Mouse (Mus musculus): ENCODE results near the gene Gpx4. TPM values are rescaled to one million over a fixed set of nuclear protein-coding genes. Genes with fewer than 3 reads are reported as not detected.
A peak's percentile ranks its signal among the peaks of the same experiment; 100 is the strongest.

The Gpx4 gene
- polyA plus RNA-seq, 1 experiment from 2014 or later, result 432 TPM

- Histone ChIP-seq H3K36me3 (peaks cover 33% of the 10 kb centered on the region), H3K4me3 (no peak overlapping the region), H3K9ac (no peak overlapping the region), H3K27me3 (no peaks in the 10 kb centered on the region), H3K9me3 (no peaks in the 10 kb centered on the region), H3K4me1 (peaks cover 12% of the 10 kb centered on the region), H3K27ac (no peak overlapping the region), H3K4me2 (no peak overlapping the region)
- no peak for ATAC-seq (ENCODE audit: insufficient number of reproducible peaks, low FRiP score, low TSS enrichment, low read depth)
- 91% methylated on average over 6 of the region's 7 CpGs for WGBS
These were observed 22.3 kb downstream of the Gpx4 start for GRCm38 (mm10) chr10:80069251-80069650.

GRCm38 (mm10) chr10:80069948-80070450 lies 23.0 kb downstream of the Gpx4 start:
- Histone ChIP-seq H3K27ac (no peak overlapping the region), H3K36me3 (peaks cover 26% of the 10 kb centered on the region), H3K4me3 (no peak overlapping the region), H3K9me3 (no peaks in the 10 kb centered on the region), H3K4me2 (no peak overlapping the region), H3K9ac (no peak overlapping the region), H3K4me1 (peaks cover 19% of the 10 kb centered on the region), H3K27me3 (no peaks in the 10 kb centered on the region)
- WGBS, result 98% methylated on average over 4 of the region's 4 CpGs
- ATAC-seq (ENCODE audit: insufficient number of reproducible peaks, low FRiP score, low TSS enrichment, low read depth), result no peak

- Histone ChIP-seq H3K9ac (no peak overlapping the region), H3K4me3 (no peak overlapping the region), H3K4me1 (peaks cover 26% of the 10 kb centered on the region), H3K27me3 (no peaks in the 10 kb centered on the region), H3K27ac (peak overlapping the region; percentile 78), H3K9me3 (no peaks in the 10 kb centered on the region), H3K4me2 (no peak overlapping the region), H3K36me3 (peaks cover 22% of the 10 kb centered on the region)
- ATAC-seq (ENCODE audit: insufficient number of reproducible peaks, low FRiP score, low TSS enrichment, low read depth), result peak; percentile 62; the same call in 1 of the 2 replicates
- 44% methylated on average over 9 of the region's 9 CpGs for WGBS
These were observed 24.0 kb downstream of the Gpx4 start for GRCm38 (mm10) chr10:80070837-80071515.

GRCm38 (mm10) chr10:80071516-80071900 lies 24.5 kb downstream of the Gpx4 start:
- 63% methylated on average over 3 of the region's 3 CpGs for WGBS
- Histone ChIP-seq H3K4me1 (peaks cover 26% of the 10 kb centered on the region), H3K4me3 (no peak overlapping the region), H3K9me3 (no peaks in the 10 kb centered on the region), H3K27me3 (no peaks in the 10 kb centered on the region), H3K4me2 (no peak overlapping the region), H3K9ac (no peak overlapping the region), H3K36me3 (peaks cover 18% of the 10 kb centered on the region), H3K27ac (peak overlapping the region; percentile 78)
- ATAC-seq (ENCODE audit: insufficient number of reproducible peaks, low FRiP score, low TSS enrichment, low read depth), result no peak

GRCm38 (mm10) chr10:80072623-80073489 lies 25.9 kb downstream of the Gpx4 start:
- ATAC-seq (ENCODE audit: insufficient number of reproducible peaks, low FRiP score, low TSS enrichment, low read depth), result no peak
- H3K4me2 ChIP-seq, result no peak overlapping the region
- peaks cover 18% of the 10 kb centered on the region for H3K36me3 ChIP-seq
- no peak overlapping the region for H3K4me3 ChIP-seq
- no peaks in the 10 kb centered on the region for H3K9me3 ChIP-seq
- H3K4me1 ChIP-seq, result peaks cover 26% of the 10 kb centered on the region
- peak overlapping the region; percentile 29; the same call in 1 of the 2 replicates for H3K27ac ChIP-seq
- H3K27me3 ChIP-seq, result no peaks in the 10 kb centered on the region
- H3K9ac ChIP-seq, result no peak overlapping the region
- 79% methylated on average over 20 of the region's 20 CpGs for WGBS

- H3K4me3 ChIP-seq, result peak overlapping the region; percentile 26
- H3K4me2 ChIP-seq, result peak overlapping the region; percentile 41
- H3K4me1 ChIP-seq, result peaks cover 26% of the 10 kb centered on the region
- H3K27ac ChIP-seq, result peak overlapping the region; percentile 71
- ATAC-seq (ENCODE audit: insufficient number of reproducible peaks, low FRiP score, low TSS enrichment, low read depth), result no peak
- H3K9me3 ChIP-seq, result no peaks in the 10 kb centered on the region
- H3K9ac ChIP-seq, result no peak overlapping the region
- H3K27me3 ChIP-seq, result no peaks in the 10 kb centered on the region
- H3K36me3 ChIP-seq, result peaks cover 28% of the 10 kb centered on the region
- WGBS, result 17% methylated on average over 28 of the region's 28 CpGs
These were observed 28.0 kb downstream of the Gpx4 start for GRCm38 (mm10) chr10:80074813-80075601.

- Histone ChIP-seq H3K9ac (no peak overlapping the region), H3K4me3 (no peak overlapping the region), H3K27ac (no peak overlapping the region), H3K9me3 (no peaks in the 10 kb centered on the region), H3K4me1 (peaks cover 23% of the 10 kb centered on the region), H3K4me2 (no peak overlapping the region), H3K27me3 (no peaks in the 10 kb centered on the region), H3K36me3 (peaks cover 35% of the 10 kb centered on the region)
- ATAC-seq (ENCODE audit: insufficient number of reproducible peaks, low FRiP score, low TSS enrichment, low read depth), result no peak
- WGBS, result 59% methylated on average over 1 of the region's 1 CpGs
These were observed 29.0 kb downstream of the Gpx4 start for GRCm38 (mm10) chr10:80075924-80076323.

GRCm38 (mm10) chr10:80076386-80076785 lies 29.4 kb downstream of the Gpx4 start:
- WGBS, result 96% methylated on average over 4 of the region's 4 CpGs
- Histone ChIP-seq H3K4me2 (no peak overlapping the region), H3K9ac (no peak overlapping the region), H3K4me3 (no peak overlapping the region), H3K27ac (no peak overlapping the region), H3K27me3 (no peaks in the 10 kb centered on the region), H3K4me1 (peaks cover 19% of the 10 kb centered on the region), H3K9me3 (no peaks in the 10 kb centered on the region), H3K36me3 (peaks cover 40% of the 10 kb centered on the region)
- ATAC-seq (ENCODE audit: insufficient number of reproducible peaks, low FRiP score, low TSS enrichment, low read depth), result no peak

- Histone ChIP-seq H3K4me2 (no peak overlapping the region), H3K9me3 (no peaks in the 10 kb centered on the region), H3K9ac (no peak overlapping the region), H3K4me3 (no peak overlapping the region), H3K27me3 (no peaks in the 10 kb centered on the region), H3K36me3 (peaks cover 49% of the 10 kb centered on the region), H3K27ac (no peak overlapping the region), H3K4me1 (peaks cover 16% of the 10 kb centered on the region)
- no peak for ATAC-seq (ENCODE audit: insufficient number of reproducible peaks, low FRiP score, low TSS enrichment, low read depth)
- 90% methylated on average over 5 of the region's 5 CpGs for WGBS
These were observed 30.3 kb downstream of the Gpx4 start for GRCm38 (mm10) chr10:80077312-80077711.

- peaks cover 14% of the 10 kb centered on the region for H3K4me1 ChIP-seq
- H3K27me3 ChIP-seq, result no peaks in the 10 kb centered on the region
- H3K9ac ChIP-seq, result no peak overlapping the region
- H3K4me2 ChIP-seq, result no peak overlapping the region
- H3K27ac ChIP-seq, result no peak overlapping the region
- H3K36me3 ChIP-seq, result peaks cover 60% of the 10 kb centered on the region
- H3K9me3 ChIP-seq, result no peaks in the 10 kb centered on the region
- no peak for ATAC-seq (ENCODE audit: insufficient number of reproducible peaks, low FRiP score, low TSS enrichment, low read depth)
- WGBS, result 96% methylated on average over 1 of the region's 1 CpGs
- no peak overlapping the region for H3K4me3 ChIP-seq
These were observed 31.4 kb downstream of the Gpx4 start for GRCm38 (mm10) chr10:80078366-80078765.

GRCm38 (mm10) chr10:80080396-80081070 lies 33.6 kb downstream of the Gpx4 start:
- Histone ChIP-seq H3K27ac (no peak overlapping the region), H3K9me3 (no peaks in the 10 kb centered on the region), H3K9ac (no peak overlapping the region), H3K36me3 (peaks cover 78% of the 10 kb centered on the region), H3K27me3 (no peaks in the 10 kb centered on the region), H3K4me2 (no peak overlapping the region), H3K4me1 (peaks cover 5% of the 10 kb centered on the region), H3K4me3 (no peak overlapping the region)
- no peak for ATAC-seq (ENCODE audit: insufficient number of reproducible peaks, low FRiP score, low TSS enrichment, low read depth)
- WGBS, result 74% methylated on average over 16 of the region's 16 CpGs
